Mouse (Mus musculus) erythroblast, embryonic 14.5 days (primary cell): ENCODE measurements around the gene Scrn3. TPM values are rescaled to one million over a fixed set of nuclear protein-coding genes. Genes with fewer than 3 reads are reported as not detected.
A peak's percentile ranks its signal among the peaks of the same experiment; 100 is the strongest.

Experiments
- H3K27me3 ChIP-seq: 2 replicates; pipeline ENCODE4 v1.6.1; 2012; ENCODE audit warnings: inconsistent platforms; ENCODE audit not compliant: control insufficient read depth
- H3K36me3 ChIP-seq: 2 replicates; pipeline ENCODE4 v1.6.1; 2012; ENCODE audit warnings: mild to moderate bottlenecking, inconsistent platforms; ENCODE audit not compliant: control insufficient read depth
- H3K4me1 ChIP-seq: 2 replicates; pipeline ENCODE4 v1.6.1; 2012; ENCODE audit warnings: inconsistent platforms; ENCODE audit not compliant: control insufficient read depth
- H3K4me3 ChIP-seq: replicated peaks from 2 replicates; pipeline ENCODE3; 2012; ENCODE audit warnings: moderate library complexity, mild to moderate bottlenecking, inconsistent platforms
- H3K9me3 ChIP-seq: 2 replicates; pipeline ENCODE4 v1.6.1; 2012; ENCODE audit warnings: low read length, inconsistent platforms, mixed read lengths; ENCODE audit not compliant: control insufficient read depth
- GATA1 ChIP-seq: IDR thresholded peaks from 2 replicates; pipeline ENCODE4 v1.6.1; 2012; ENCODE audit warnings: low read length, inconsistent platforms, mixed read lengths
- TAL1 ChIP-seq: IDR thresholded peaks from 3 replicates; pipeline ENCODE4 v1.6.1; 2012; ENCODE audit warnings: low read length, inconsistent platforms, mixed read lengths
- polyA plus RNA-seq: library from polyadenylated mRNA; stranded (reverse); fragments of >175 nt; gene quantifications from 2 replicates; pipeline ENCODE4 v1.2.3, GENCODE M21; 2012

Scrn3 gene
- polyA plus RNA-seq, 1 experiment = 0.56 TPM

GRCm38 (mm10) chr2:73351927-73352374 lies 39.5 kb downstream of the Scrn3 start:
- Histone ChIP-seq H3K27me3 (no peaks in the 10 kb centered on the region), H3K36me3 (peaks cover 84% of the 10 kb centered on the region), H3K4me3 (no peak overlapping the region), H3K9me3 (no peaks in the 10 kb centered on the region), H3K4me1 (peaks cover 30% of the 10 kb centered on the region)
- TF ChIP-seq TAL1 = no peak
- no peak for TF ChIP-seq GATA1

GRCm38 (mm10) chr2:73357004-73357403 lies 44.6 kb downstream of the Scrn3 start:
- peaks cover 2% of the 10 kb centered on the region; the same call in 1 of the 2 replicates for H3K9me3 ChIP-seq
- TF ChIP-seq TAL1 (no peak), GATA1 (no peak)
- no peaks in the 10 kb centered on the region for H3K27me3 ChIP-seq
- H3K4me1 ChIP-seq = peaks cover 39% of the 10 kb centered on the region
- H3K4me3 ChIP-seq = no peak overlapping the region
- H3K36me3 ChIP-seq = peaks cover 78% of the 10 kb centered on the region

- TF ChIP-seq TAL1 = peak; percentile 89
- peak; percentile 72 for TF ChIP-seq GATA1
- Histone ChIP-seq H3K4me3 (peak overlapping the region; percentile 43), H3K4me1 (peaks cover 36% of the 10 kb centered on the region), H3K36me3 (peaks cover 79% of the 10 kb centered on the region), H3K9me3 (peaks cover 2% of the 10 kb centered on the region; the same call in 1 of the 2 replicates), H3K27me3 (no peaks in the 10 kb centered on the region)
These were observed 47.5 kb downstream of the Scrn3 start for GRCm38 (mm10) chr2:73359941-73360340.

GRCm38 (mm10) chr2:73360536-73360935 lies 48.1 kb downstream of the Scrn3 start:
- no peak for TF ChIP-seq GATA1
- no peak for TF ChIP-seq TAL1
- H3K9me3 ChIP-seq = peaks cover 2% of the 10 kb centered on the region; the same call in 1 of the 2 replicates

GRCm38 (mm10) chr2:73363448-73363847 lies 51.0 kb downstream of the Scrn3 start:
- Histone ChIP-seq H3K9me3 (peaks cover 2% of the 10 kb centered on the region; the same call in 1 of the 2 replicates), H3K36me3 (peaks cover 78% of the 10 kb centered on the region), H3K4me3 (no peak overlapping the region), H3K27me3 (no peaks in the 10 kb centered on the region), H3K4me1 (peaks cover 30% of the 10 kb centered on the region)
- TF ChIP-seq TAL1 (no peak), GATA1 (no peak)

More at GRCm38 (mm10) chr2:73360536-73360935, 48.1 kb downstream of the Scrn3 start:
- no peaks in the 10 kb centered on the region for H3K27me3 ChIP-seq
- no peak overlapping the region for H3K4me3 ChIP-seq
- peaks cover 77% of the 10 kb centered on the region for H3K36me3 ChIP-seq
- H3K4me1 ChIP-seq = peaks cover 36% of the 10 kb centered on the region

- Histone ChIP-seq H3K9me3 (no peaks in the 10 kb centered on the region), H3K27me3 (no peaks in the 10 kb centered on the region), H3K4me3 (no peak overlapping the region), H3K36me3 (peaks cover 56% of the 10 kb centered on the region), H3K4me1 (peaks cover 11% of the 10 kb centered on the region)
- no peak for TF ChIP-seq TAL1
- TF ChIP-seq GATA1 = no peak
These were observed 59.3 kb downstream of the Scrn3 start for GRCm38 (mm10) chr2:73371530-73372335.

DNA sequence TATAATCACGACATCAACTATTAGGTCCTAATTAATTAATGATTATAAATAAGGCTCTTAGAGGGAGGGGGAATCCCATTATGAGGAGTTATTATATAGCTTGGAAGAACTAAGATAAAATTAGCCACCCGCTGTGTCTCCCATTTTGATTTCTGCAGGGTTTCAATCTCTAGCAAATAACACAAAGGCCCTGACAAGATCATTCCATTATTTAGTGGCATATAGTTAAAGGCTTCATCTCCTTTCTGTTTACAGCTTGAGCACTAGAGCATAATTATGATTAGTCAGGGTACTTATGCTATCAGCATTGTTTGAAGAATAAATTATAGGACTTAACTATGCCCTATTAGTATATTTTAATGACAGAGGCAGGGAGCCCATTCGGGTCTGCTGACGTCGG lies 65.9 kb downstream of the Scrn3 start:
- H3K9me3 ChIP-seq = no peaks in the 10 kb centered on the region
- TF ChIP-seq GATA1 = no peak
- no peak for TF ChIP-seq TAL1
- no peaks in the 10 kb centered on the region for H3K27me3 ChIP-seq
- no peak overlapping the region for H3K4me3 ChIP-seq
- H3K36me3 ChIP-seq = peaks cover 64% of the 10 kb centered on the region
- peaks cover 15% of the 10 kb centered on the region for H3K4me1 ChIP-seq

DNA sequence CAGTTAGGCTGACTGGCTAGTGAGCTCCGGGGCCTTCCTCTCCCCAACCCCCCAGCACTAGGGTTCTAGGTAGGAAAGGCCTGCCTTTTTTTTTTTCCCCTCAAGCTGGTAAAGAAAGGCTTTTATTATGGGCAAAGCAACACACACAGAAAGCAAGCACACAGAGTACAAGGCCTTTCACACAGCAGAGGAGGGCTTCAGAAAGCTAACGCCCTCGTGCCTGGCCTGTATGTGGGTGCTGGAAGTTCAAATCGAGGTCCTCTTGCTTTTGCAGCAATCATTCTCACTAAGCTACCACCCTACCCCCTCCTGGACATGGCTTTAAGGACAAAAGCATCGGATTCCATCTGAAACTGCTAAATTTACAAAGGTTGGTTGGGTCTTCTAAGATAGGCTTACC lies 67.3 kb downstream of the Scrn3 start:
- Histone ChIP-seq H3K27me3 (no peaks in the 10 kb centered on the region), H3K4me3 (no peak overlapping the region), H3K9me3 (no peaks in the 10 kb centered on the region), H3K36me3 (peaks cover 57% of the 10 kb centered on the region), H3K4me1 (peaks cover 22% of the 10 kb centered on the region)
- TF ChIP-seq TAL1 (no peak), GATA1 (no peak)

DNA sequence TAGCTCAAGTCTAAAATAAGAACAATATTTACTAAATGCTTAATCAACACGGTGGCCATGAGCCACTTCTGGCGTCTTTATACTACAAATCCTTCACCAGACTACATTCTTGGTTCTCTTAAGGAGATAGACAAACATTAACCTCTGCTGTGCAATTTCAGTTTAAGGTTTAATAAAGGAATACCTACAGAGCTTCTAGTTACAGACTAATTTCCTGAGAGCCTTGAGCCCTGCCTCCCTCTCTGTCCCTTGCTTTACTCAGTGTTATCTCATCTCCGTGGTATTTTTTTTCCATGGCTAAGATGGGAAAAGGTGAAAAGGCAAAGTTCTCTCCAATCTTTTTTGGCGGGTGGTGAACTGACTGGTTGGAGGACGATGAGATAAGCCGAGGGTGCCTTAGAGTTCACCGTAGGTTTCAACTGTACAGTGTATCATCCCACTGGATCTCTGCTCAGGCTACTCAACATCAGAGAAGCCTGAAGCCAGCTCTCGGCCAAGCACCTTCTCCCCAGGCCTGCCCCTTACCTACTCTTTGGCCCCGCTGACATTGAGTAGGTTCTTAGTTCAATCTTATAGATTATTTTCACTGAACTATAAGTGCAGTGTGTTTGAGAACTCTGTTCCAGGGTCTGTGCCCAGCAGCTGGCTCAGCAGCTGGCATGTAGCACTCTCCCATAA lies 68.0 kb downstream of the Scrn3 start:
- Histone ChIP-seq H3K27me3 (no peaks in the 10 kb centered on the region), H3K9me3 (no peaks in the 10 kb centered on the region), H3K4me1 (peaks cover 27% of the 10 kb centered on the region), H3K36me3 (peaks cover 52% of the 10 kb centered on the region), H3K4me3 (no peak overlapping the region)
- TF ChIP-seq GATA1 (no peak), TAL1 (no peak)
